ENCODE assay signal across 12 mouse cellular contexts in the genomic region with DNA sequence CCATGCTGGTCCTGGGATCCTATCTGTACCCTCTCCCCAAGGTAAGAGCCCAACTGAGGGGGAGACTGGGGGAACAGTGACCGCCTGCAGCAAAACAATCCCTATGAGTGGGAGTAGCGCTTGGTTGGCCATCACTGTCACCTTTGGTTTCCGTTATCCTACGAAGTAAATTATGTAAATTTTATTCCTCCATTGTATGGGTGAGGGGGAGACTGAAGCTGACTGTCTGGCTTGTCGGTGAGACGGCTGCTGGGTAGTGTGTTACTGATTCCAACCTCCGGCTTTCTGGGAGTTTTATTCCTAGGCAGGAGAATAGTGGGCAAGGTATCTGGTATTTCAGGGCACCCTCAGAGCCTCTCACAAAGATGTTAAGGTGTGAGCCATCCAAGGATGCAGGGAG. TPM values are rescaled to one million over a fixed set of nuclear protein-coding genes. Genes with fewer than 3 reads are reported as not detected.
"Had no signal": no experiment of that assay in that cellular context is flagged by ENCODE, and none has a peak within 500 bp of the region (broad histone marks: within the 10 kb centered on the region; RNA-seq: fewer than 3 reads in every experiment).

No protein-coding gene starts in this region.

- H3K27ac ChIP-seq: left cerebral cortex, adult 2 months; limb, embryonic 10.5 days; liver, embryonic 15.5 days; macrophage; stomach, embryonic 15.5 days had no signal

- H3K4me2 ChIP-seq: liver, embryonic 11.5 days; liver, embryonic 15.5 days; lung, embryonic 14.5 days; stomach, embryonic 15.5 days had no signal

- H3K27me3 ChIP-seq: liver, embryonic 15.5 days; stomach, embryonic 15.5 days had no signal

- DNase-seq: kidney, adult 8-10 months; lung, embryonic 14.5 days; lung, postnatal 10 days; right cerebral cortex, postnatal 14 days; thymus, postnatal 4 days had no signal

- H3K4me3 ChIP-seq: left cerebral cortex, adult 2 months; limb, embryonic 10.5 days; liver, embryonic 15.5 days; megakaryocyte, embryonic 14.5 days; stomach, embryonic 15.5 days had no signal

- H3K4me1 ChIP-seq: limb, embryonic 10.5 days had no signal

- H3K9me3 ChIP-seq: limb, embryonic 10.5 days; liver, embryonic 15.5 days; megakaryocyte, embryonic 14.5 days; stomach, embryonic 15.5 days had no signal

- H3K36me3 ChIP-seq: limb, embryonic 10.5 days; liver, embryonic 15.5 days; stomach, embryonic 15.5 days had no signal

- H3K9ac ChIP-seq: liver, embryonic 15.5 days; lung, embryonic 14.5 days; stomach, embryonic 15.5 days had no signal

RNA-seq across cellular contexts. Expression of a gene that starts 15.0 kb away (rescaled TPM):
- polyA plus RNA-seq: limb, embryonic 10.5 days; liver, embryonic 11.5 days; liver, embryonic 15.5 days; macrophage had no signal

RNA-seq across cellular contexts. Expression of a gene that starts 38.4 kb away (rescaled TPM):
- polyA plus RNA-seq: macrophage had no signal
